8 mouse cellular contexts compared by ENCODE assay signal in the genomic region with DNA sequence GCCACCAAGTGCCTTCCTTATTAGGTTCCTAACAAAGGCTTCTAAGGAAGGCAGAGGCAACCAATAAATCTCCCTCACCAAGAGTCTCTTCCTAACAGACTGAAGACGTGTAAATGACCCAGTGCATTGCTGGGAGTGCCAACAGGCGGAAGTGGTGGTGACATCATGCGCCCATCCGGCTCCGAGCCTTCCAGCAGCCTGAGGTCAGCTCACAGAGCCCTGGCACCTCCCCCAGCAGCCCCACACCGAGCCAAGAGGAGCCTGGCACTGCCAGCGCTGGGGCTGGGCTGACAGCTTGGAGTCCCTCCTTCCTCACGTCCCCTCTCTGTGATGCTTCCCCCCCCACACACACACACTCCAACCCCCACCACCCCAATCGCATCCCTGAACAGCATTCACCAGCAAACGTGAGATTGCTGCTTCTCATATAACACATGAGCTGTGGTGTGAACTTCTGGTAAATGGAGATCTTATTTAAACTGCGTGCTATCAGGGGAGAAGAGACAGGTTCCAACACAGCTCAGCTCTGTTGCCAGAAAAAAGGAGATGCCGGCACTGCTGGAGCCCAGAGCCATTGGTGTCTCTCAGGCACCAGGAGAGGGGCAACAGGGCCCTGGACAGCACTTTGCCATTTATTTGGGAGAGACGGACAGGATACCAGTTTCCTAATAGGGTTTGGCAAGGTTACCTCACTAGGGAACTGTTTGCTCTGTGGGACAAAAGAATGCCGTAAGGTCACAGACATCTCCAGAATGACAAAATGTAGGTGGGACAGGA. TPM values are rescaled to one million over a fixed set of nuclear protein-coding genes. Genes with fewer than 3 reads are reported as not detected.
DNase-seq lines count a peak whose midpoint lies in the region; ATAC-seq lines count a peak whose summit lies in the region.

No protein-coding gene starts in this region.

- ATAC-seq in embryonic facial prominence, embryonic 13.5 days (ENCODE audit: insufficient number of reproducible peaks, insufficient read depth, low FRiP score, low TSS enrichment, low read depth) = no peak
- no peak for ATAC-seq in liver, embryonic 12.5 days
- peak; percentile 65 for ATAC-seq in neural tube, embryonic 15.5 days (ENCODE audit: low FRiP score)

- intact Hi-C loops in heart, postnatal 14 days (cut with DNase I) = no loop called here

- peak overlapping the region; percentile 62 for H3K27ac ChIP-seq in embryonic facial prominence, embryonic 13.5 days
- H3K27ac ChIP-seq in liver, embryonic 12.5 days = peak overlapping the region; percentile 20; the same call in 1 of the 2 replicates
- no peak overlapping the region for H3K27ac ChIP-seq in neural tube, embryonic 15.5 days (replicated peaks)

- peak; percentile 61 for DNase-seq in CD4-positive, CD25-positive, alpha-beta regulatory T cell, adult 2 months (ENCODE audit: low read depth, low spot score)
- DNase-seq in adrenal gland, postnatal 10 days = peak; percentile 72
- peak; percentile 69 to 85 for DNase-seq in heart, postnatal 14 days
- peak; percentile 57 to 79 for DNase-seq in kidney, postnatal 25 days
- no peak for DNase-seq in spleen, adult 12 weeks (ENCODE audit: low spot score)

- H3K4me2 ChIP-seq in embryonic facial prominence, embryonic 13.5 days = peak overlapping the region; percentile 14
- no peak overlapping the region for H3K4me2 ChIP-seq in liver, embryonic 12.5 days
- peak overlapping the region; percentile 28 for H3K4me2 ChIP-seq in neural tube, embryonic 15.5 days

- H3K4me1 ChIP-seq in embryonic facial prominence, embryonic 13.5 days = peaks cover 68% of the 10 kb centered on the region
- peaks cover 43% of the 10 kb centered on the region for H3K4me1 ChIP-seq in liver, embryonic 12.5 days
- H3K4me1 ChIP-seq in neural tube, embryonic 15.5 days = peaks cover 50% of the 10 kb centered on the region

- H3K9ac ChIP-seq in embryonic facial prominence, embryonic 13.5 days = no peak overlapping the region; the same call in 1 of the 2 replicates
- H3K9ac ChIP-seq in liver, embryonic 12.5 days = no peak overlapping the region
- no peak overlapping the region for H3K9ac ChIP-seq in neural tube, embryonic 15.5 days (replicated peaks)

- 31% methylated on average over 14 of the region's 14 CpGs for WGBS in embryonic facial prominence, embryonic 13.5 days
- WGBS in liver, embryonic 12.5 days (ENCODE audit: insufficient replicate concordance) = 22% methylated on average over 14 of the region's 14 CpGs
- WGBS in neural tube, embryonic 15.5 days = 23% methylated on average over 14 of the region's 14 CpGs

- H3K4me3 ChIP-seq in embryonic facial prominence, embryonic 13.5 days = no peak overlapping the region
- H3K4me3 ChIP-seq in liver, embryonic 12.5 days = no peak overlapping the region
- no peak overlapping the region for H3K4me3 ChIP-seq in neural tube, embryonic 15.5 days (replicated peaks)

- no peaks in the 10 kb centered on the region for H3K9me3 ChIP-seq in embryonic facial prominence, embryonic 13.5 days
- H3K9me3 ChIP-seq in liver, embryonic 12.5 days (replicated peaks) = no peaks in the 10 kb centered on the region
- H3K9me3 ChIP-seq in neural tube, embryonic 15.5 days (replicated peaks) = no peaks in the 10 kb centered on the region

- H3K27me3 ChIP-seq in embryonic facial prominence, embryonic 13.5 days = no peaks in the 10 kb centered on the region
- peaks cover 41% of the 10 kb centered on the region for H3K27me3 ChIP-seq in liver, embryonic 12.5 days (replicated peaks)
- H3K27me3 ChIP-seq in neural tube, embryonic 15.5 days (replicated peaks) = peaks cover 5% of the 10 kb centered on the region

- H3K36me3 ChIP-seq in embryonic facial prominence, embryonic 13.5 days = no peaks in the 10 kb centered on the region
- H3K36me3 ChIP-seq in liver, embryonic 12.5 days = no peaks in the 10 kb centered on the region
- no peaks in the 10 kb centered on the region for H3K36me3 ChIP-seq in neural tube, embryonic 15.5 days

RNA-seq across cellular contexts. Expression of a gene that starts 14.3 kb away (rescaled TPM):
- 10 to 100 TPM; 14.0 to 16.1 TPM for total RNA-seq in adrenal gland, postnatal 10 days (2021)
- polyA plus RNA-seq in embryonic facial prominence, embryonic 13.5 days (2015; fragmentation: Nextera tagmentation; extraction: Ambion mirVana) = 6.0 and 6.1 TPM in 2 replicates
- 10 to 100 TPM; 24.0 to 25.1 TPM for total RNA-seq in heart, postnatal 14 days (2021)
- 1.3 and 1.4 TPM in 2 replicates for polyA plus RNA-seq in liver, embryonic 12.5 days (2016; fragmentation: Nextera tagmentation; extraction: Ambion mirVana)
- 2.3 and 2.8 TPM in 2 replicates for polyA plus RNA-seq in neural tube, embryonic 15.5 days (2015; fragmentation: Nextera tagmentation; extraction: Ambion mirVana)
